Mouse (Mus musculus): ENCODE results near the gene Lrrc63. TPM values are rescaled to one million over a fixed set of nuclear protein-coding genes. Genes with fewer than 3 reads are reported as not detected.

The Lrrc63 gene
- polyA plus RNA-seq, 2 experiments, result not detected

DNA sequence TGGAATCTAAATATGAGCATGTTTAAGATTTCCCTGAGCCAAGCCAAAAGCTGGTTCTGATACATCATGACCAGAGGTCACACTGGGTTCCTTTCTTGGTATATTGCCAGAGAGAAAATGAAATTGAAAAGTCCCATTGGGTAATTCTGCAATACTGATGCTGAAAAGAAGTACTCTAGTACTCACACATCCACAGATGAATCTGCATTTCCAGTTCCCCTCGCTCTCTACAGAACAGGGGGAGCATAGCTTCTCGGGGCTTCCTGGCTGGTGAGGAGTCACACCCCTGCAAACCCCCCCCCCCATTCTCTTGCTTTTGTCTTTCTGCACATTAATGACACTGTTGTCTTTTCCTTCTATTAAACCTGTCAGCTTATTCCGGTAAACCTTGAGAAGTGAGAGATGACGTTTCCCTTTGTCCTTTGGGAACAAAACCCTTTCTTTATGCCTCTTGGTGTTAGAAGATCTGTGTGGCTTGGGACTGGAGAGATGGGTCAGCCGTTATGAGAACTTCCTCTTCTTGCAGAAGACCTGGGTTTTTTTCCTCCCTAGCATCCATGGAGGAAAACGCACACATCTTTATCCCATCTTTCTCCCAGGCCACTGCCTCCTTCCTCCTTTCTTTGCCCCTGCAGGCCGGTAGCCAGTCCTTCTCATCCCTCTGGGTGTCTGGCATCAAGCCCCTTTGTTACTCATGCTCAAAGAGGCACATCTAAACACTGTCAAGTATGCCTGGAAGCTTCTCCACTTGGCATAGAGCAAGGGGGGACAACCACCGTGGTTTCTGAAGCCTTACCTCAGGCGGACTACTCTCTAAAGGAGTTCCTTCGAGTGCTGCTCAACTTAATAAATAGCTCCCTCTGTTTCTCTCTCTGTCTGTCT, 55.1 kb downstream of the Lrrc63 start:
- Histone ChIP-seq H3K4me2 (replicated peaks; ENCODE audit: low read depth, low read length, severe bottlenecking) (no peak overlapping the region), H3K36me3 (ENCODE audit: control insufficient read depth, insufficient read depth, low read length) (no peaks in the 10 kb centered on the region), H3K9me3 (ENCODE audit: control insufficient read depth, low read length) (no peaks in the 10 kb centered on the region), H3K9ac (ENCODE audit: low read depth, low read length, severe bottlenecking) (no peak overlapping the region), H3K4me1 (ENCODE audit: control insufficient read depth, insufficient read depth, low read length) (no peaks in the 10 kb centered on the region), H3K27ac (replicated peaks; ENCODE audit: low read depth, low read length) (no peak overlapping the region), H3K4me3 (replicated peaks; ENCODE audit: low read length) (no peak overlapping the region), H3K27me3 (ENCODE audit: control insufficient read depth, insufficient read depth, low read length) (no peaks in the 10 kb centered on the region)
- 79% methylated on average over 10 of the region's 10 CpGs for WGBS
- TF ChIP-seq POLR2A (IDR thresholded peaks at IDR 0.05; ENCODE audit: borderline replicate concordance, extremely low read depth, insufficient read depth, insufficient read length), result no peak
- ATAC-seq (ENCODE audit: low FRiP score, low read depth), result no peak
- no peak for DNase-seq (ENCODE audit: low spot score)

DNA sequence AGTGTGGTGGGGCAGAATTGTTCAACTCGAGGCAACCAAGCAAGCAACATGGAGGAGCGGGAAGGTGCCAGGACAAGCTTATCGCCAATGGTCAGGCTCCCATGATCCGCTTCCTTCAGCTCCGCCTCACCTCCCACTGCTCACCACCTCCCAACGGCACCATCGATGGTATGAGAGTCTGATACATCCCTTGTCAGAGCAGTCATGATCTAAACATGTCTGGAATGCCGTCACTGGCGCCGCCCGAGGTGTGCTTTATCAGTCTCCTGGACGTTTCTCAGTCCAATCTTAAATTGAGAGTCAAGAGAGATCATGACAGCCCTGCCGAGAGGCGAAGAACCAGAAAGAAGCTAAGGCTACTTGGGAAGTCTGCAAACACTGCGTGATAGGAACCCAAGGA, 59.6 kb downstream of the Lrrc63 start:
- TF ChIP-seq POLR2A (IDR thresholded peaks at IDR 0.05; ENCODE audit: borderline replicate concordance, extremely low read depth, insufficient read depth, insufficient read length), result no peak
- no peaks in the 10 kb centered on the region for H3K9me3 ChIP-seq (ENCODE audit: control insufficient read depth, low read length)
- no peaks in the 10 kb centered on the region for H3K4me1 ChIP-seq (ENCODE audit: control insufficient read depth, insufficient read depth, low read length)
- no peaks in the 10 kb centered on the region for H3K27me3 ChIP-seq (ENCODE audit: control insufficient read depth, insufficient read depth, low read length)
- H3K27ac ChIP-seq (replicated peaks; ENCODE audit: low read depth, low read length), result no peak overlapping the region
- no peak for DNase-seq (ENCODE audit: low spot score)
- H3K4me3 ChIP-seq (replicated peaks; ENCODE audit: low read length), result no peak overlapping the region
- no peak overlapping the region for H3K9ac ChIP-seq (ENCODE audit: low read depth, low read length, severe bottlenecking)
- no peak for ATAC-seq (ENCODE audit: low FRiP score, low read depth)
- WGBS, result 89% methylated on average over 15 of the region's 15 CpGs
- no peaks in the 10 kb centered on the region for H3K36me3 ChIP-seq (ENCODE audit: control insufficient read depth, insufficient read depth, low read length)
- H3K4me2 ChIP-seq (replicated peaks; ENCODE audit: low read depth, low read length, severe bottlenecking), result no peak overlapping the region

DNA sequence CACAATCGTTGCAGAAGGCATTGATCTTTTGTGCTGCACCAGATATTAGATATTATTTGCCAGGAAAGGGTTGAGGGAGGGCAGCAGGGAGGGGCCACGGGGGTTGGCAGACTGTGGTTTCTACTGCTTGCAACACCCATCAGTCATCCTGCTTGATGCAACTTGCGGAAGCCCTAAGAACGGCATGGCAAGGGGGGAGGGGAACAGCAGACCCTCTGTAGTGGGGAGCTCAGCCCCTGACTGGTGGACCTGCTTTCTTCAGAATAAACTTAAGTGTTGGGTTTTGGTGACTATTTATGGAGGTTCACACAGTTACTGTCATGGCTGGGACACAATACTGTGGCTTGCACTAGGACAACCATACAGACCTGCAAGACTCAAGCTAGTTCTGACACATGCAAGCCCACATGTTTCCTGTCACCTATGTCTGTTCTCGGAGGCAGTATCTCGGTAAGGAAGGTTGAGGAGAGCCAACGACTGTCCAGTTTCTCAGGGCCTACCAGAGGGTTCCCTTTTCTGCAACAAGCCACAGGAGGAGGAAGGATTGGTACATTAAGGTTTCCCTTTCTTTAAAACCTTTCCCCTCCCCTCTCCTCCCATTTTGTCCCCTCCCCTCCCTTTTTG, 61.2 kb downstream of the Lrrc63 start:
- DNase-seq (ENCODE audit: low spot score), result no peak
- Histone ChIP-seq H3K9me3 (ENCODE audit: control insufficient read depth, low read length) (no peaks in the 10 kb centered on the region), H3K4me1 (ENCODE audit: control insufficient read depth, insufficient read depth, low read length) (no peaks in the 10 kb centered on the region), H3K27me3 (ENCODE audit: control insufficient read depth, insufficient read depth, low read length) (no peaks in the 10 kb centered on the region), H3K9ac (ENCODE audit: low read depth, low read length, severe bottlenecking) (no peak overlapping the region), H3K36me3 (ENCODE audit: control insufficient read depth, insufficient read depth, low read length) (no peaks in the 10 kb centered on the region), H3K27ac (replicated peaks; ENCODE audit: low read depth, low read length) (no peak overlapping the region), H3K4me2 (replicated peaks; ENCODE audit: low read depth, low read length, severe bottlenecking) (no peak overlapping the region), H3K4me3 (replicated peaks; ENCODE audit: low read length) (no peak overlapping the region)
- 72% methylated on average over 7 of the region's 7 CpGs for WGBS
- no peak for TF ChIP-seq POLR2A (IDR thresholded peaks at IDR 0.05; ENCODE audit: borderline replicate concordance, extremely low read depth, insufficient read depth, insufficient read length)
- ATAC-seq (ENCODE audit: low FRiP score, low read depth), result no peak

DNA sequence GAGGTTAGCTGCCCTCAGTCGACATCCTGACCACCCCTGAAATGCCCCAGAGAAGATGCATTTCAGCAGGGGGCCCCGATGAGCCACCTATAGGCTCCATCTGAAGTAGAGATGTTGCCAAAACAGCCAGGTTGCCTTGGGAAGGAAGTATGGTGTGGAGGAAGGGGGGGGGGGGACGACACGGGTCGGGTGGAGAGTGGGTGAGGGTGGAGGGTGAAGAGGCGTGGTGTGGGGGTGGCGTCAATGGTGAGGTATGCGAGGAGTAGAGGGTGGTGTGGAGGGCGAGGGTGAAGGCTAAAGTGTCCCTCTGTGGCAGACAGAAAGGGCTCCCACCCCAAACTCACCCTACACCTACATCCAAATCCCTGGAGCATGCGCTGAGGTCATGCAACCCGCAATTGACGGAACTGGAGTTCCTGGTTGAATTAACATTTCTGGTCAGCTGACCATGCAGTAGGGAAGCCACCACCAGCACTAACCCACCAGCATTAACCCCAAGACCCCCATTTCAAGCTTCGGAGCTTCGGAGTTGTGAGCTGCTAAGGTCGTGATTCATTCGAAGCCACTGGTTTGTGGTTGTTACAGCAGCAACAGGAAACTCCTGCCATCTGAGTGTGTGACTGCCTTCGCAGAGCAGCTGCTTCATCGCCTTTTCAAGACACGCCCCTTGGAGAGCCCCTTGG, 62.1 kb downstream of the Lrrc63 start:
- TF ChIP-seq POLR2A (IDR thresholded peaks at IDR 0.05; ENCODE audit: borderline replicate concordance, extremely low read depth, insufficient read depth, insufficient read length), result no peak
- Histone ChIP-seq H3K36me3 (ENCODE audit: control insufficient read depth, insufficient read depth, low read length) (no peaks in the 10 kb centered on the region), H3K9ac (ENCODE audit: low read depth, low read length, severe bottlenecking) (no peak overlapping the region), H3K4me1 (ENCODE audit: control insufficient read depth, insufficient read depth, low read length) (no peaks in the 10 kb centered on the region), H3K27me3 (ENCODE audit: control insufficient read depth, insufficient read depth, low read length) (no peaks in the 10 kb centered on the region), H3K27ac (replicated peaks; ENCODE audit: low read depth, low read length) (no peak overlapping the region), H3K4me2 (replicated peaks; ENCODE audit: low read depth, low read length, severe bottlenecking) (no peak overlapping the region), H3K9me3 (ENCODE audit: control insufficient read depth, low read length) (no peaks in the 10 kb centered on the region), H3K4me3 (replicated peaks; ENCODE audit: low read length) (no peak overlapping the region)
- WGBS, result 87% methylated on average over 19 of the region's 19 CpGs
- ATAC-seq (ENCODE audit: low FRiP score, low read depth), result no peak
- no peak for DNase-seq (ENCODE audit: low spot score)

DNA sequence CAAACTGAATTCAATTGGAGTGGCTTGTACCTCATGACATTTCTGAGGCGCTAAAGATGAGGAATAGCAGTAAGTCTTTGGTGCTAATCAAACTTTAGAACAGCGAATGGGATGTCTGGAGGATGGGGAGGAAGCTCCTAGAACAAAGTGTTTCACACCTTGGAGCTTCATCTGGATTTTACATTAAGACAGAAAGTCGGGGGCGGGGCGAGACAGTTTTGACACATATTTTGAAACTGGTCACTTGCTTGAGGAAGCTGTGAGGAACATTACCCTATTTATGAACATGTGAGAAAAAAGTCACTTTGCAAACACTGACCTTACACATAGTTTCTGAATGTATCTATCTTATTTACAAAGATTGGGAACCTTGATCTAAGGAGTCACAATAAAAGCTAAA, 65.5 kb downstream of the Lrrc63 start:
- DNase-seq (ENCODE audit: low spot score) (no peak), ATAC-seq (ENCODE audit: low FRiP score, low read depth) (no peak)
- H3K9ac ChIP-seq (ENCODE audit: low read depth, low read length, severe bottlenecking), result no peak overlapping the region
- H3K4me2 ChIP-seq (replicated peaks; ENCODE audit: low read depth, low read length, severe bottlenecking), result no peak overlapping the region
- H3K36me3 ChIP-seq (ENCODE audit: control insufficient read depth, insufficient read depth, low read length), result no peaks in the 10 kb centered on the region
- no peak for TF ChIP-seq POLR2A (IDR thresholded peaks at IDR 0.05; ENCODE audit: borderline replicate concordance, extremely low read depth, insufficient read depth, insufficient read length)
- H3K9me3 ChIP-seq (ENCODE audit: control insufficient read depth, low read length), result no peaks in the 10 kb centered on the region
- H3K27ac ChIP-seq (replicated peaks; ENCODE audit: low read depth, low read length), result no peak overlapping the region
- no peak overlapping the region for H3K4me3 ChIP-seq (replicated peaks; ENCODE audit: low read length)
- no peaks in the 10 kb centered on the region for H3K4me1 ChIP-seq (ENCODE audit: control insufficient read depth, insufficient read depth, low read length)
- 91% methylated on average over 5 of the region's 5 CpGs for WGBS
- no peaks in the 10 kb centered on the region for H3K27me3 ChIP-seq (ENCODE audit: control insufficient read depth, insufficient read depth, low read length)
